Mouse (Mus musculus) limb, embryonic 15.5 days (tissue): Measurements from ENCODE around the gene Bri3. TPM values are rescaled to one million over a fixed set of nuclear protein-coding genes. Genes with fewer than 3 reads are reported as not detected.

ENCODE experiments used
- ATAC-seq: fragments of 200-750 bp; cut with Nextera tagmentation; 2 replicates; pipeline ENCODE4 v1.8.0; 2017; ENCODE audit warnings: low read depth, moderate TSS enrichment; ENCODE audit not compliant: insufficient number of reproducible peaks, low FRiP score, low TSS enrichment
- H3K27ac ChIP-seq: fragments of 300-500 bp; sonication (generic); 2 replicates; pipeline ENCODE4 v1.5.1; 2015; ENCODE audit warnings: moderate library complexity, mild to moderate bottlenecking, inconsistent platforms
- H3K27me3 ChIP-seq: fragments of 300-500 bp; sonication (generic); 2 replicates; pipeline ENCODE4 v1.6.1; 2015; ENCODE audit warnings: inconsistent platforms
- H3K36me3 ChIP-seq: fragments of 300-500 bp; sonication (generic); 2 replicates; pipeline ENCODE4 v1.6.1; 2015; ENCODE audit warnings: inconsistent platforms
- H3K4me1 ChIP-seq: fragments of 300-500 bp; sonication (generic); 2 replicates; pipeline ENCODE4 v1.6.1; 2015; ENCODE audit warnings: inconsistent platforms
- H3K4me2 ChIP-seq: fragments of 300-500 bp; sonication (generic); 2 replicates; pipeline ENCODE4 v1.6.1; 2015; ENCODE audit warnings: mild to moderate bottlenecking, inconsistent platforms
- H3K4me3 ChIP-seq: fragments of 300-500 bp; sonication (generic); 2 replicates; pipeline ENCODE4 v1.5.1; 2015; ENCODE audit warnings: mild to moderate bottlenecking, inconsistent platforms
- H3K9ac ChIP-seq: fragments of 300-500 bp; sonication (generic); 2 replicates; pipeline ENCODE4 v1.6.1; 2015; ENCODE audit warnings: inconsistent platforms
- H3K9me3 ChIP-seq: fragments of 300-500 bp; sonication (generic); 2 replicates; pipeline ENCODE4 v1.6.1; 2016; ENCODE audit warnings: inconsistent platforms
- WGBS: fragments of 180-500 bp; shearing (Covaris S2); methylation state at CpG from one replicate; pipeline ENCODE4 v1.1.7; 2015; 5-methylcytosine and 5-hydroxymethylcytosine counted together
- polyA plus RNA-seq: library from polyadenylated mRNA; unstranded; fragments of >200 nt; fragmentation: Nextera tagmentation; extraction: Ambion mirVana; gene quantifications from 2 replicates; pipeline ENCODE4 v1.2.1, GENCODE M21; 2015

Gene Bri3
- 81.5 and 97.3 TPM in 2 replicates for polyA plus RNA-seq

GRCm38 (mm10) chr5:144243901-144244487 is at the start of gene Bri3:
TSS of gene Bri3 (plus strand) at chr5:144244437.
- Histone ChIP-seq H3K9me3 (no peaks in the 10 kb centered on the region), H3K27ac (no peak within 1 kb of the TSS), H3K36me3 (no peaks in the 10 kb centered on the region), H3K4me3 (no peak within 1 kb of the TSS), H3K4me2 (no peak within 1 kb of the TSS), H3K9ac (no peak within 1 kb of the TSS), H3K27me3 (no peaks in the 10 kb centered on the region), H3K4me1 (peaks cover 11% of the 10 kb centered on the region)
- WGBS = 91% methylated on average over 7 of the region's 7 CpGs
- no peak for ATAC-seq

GRCm38 (mm10) chr5:144195567-144195966 is 48.7 kb upstream of the Bri3 start:
- 0 out of 2 replicates have a peak, but pooled peaks cover 8% of the 10 kb centered on the region for H3K4me1 ChIP-seq
- H3K9me3 ChIP-seq = no peaks in the 10 kb centered on the region
- no peak for ATAC-seq
- 80% methylated on average over 8 of the region's 8 CpGs for WGBS
- no peaks in the 10 kb centered on the region for H3K27me3 ChIP-seq
- H3K4me3 ChIP-seq = no peak overlapping the region
- H3K9ac ChIP-seq = no peak overlapping the region
- no peak overlapping the region for H3K4me2 ChIP-seq
- H3K36me3 ChIP-seq = peaks cover 26% of the 10 kb centered on the region
- H3K27ac ChIP-seq = no peak overlapping the region

GRCm38 (mm10) chr5:144200616-144201015 is 43.6 kb upstream of the Bri3 start:
- Histone ChIP-seq H3K4me2 (no peak overlapping the region), H3K27me3 (no peaks in the 10 kb centered on the region), H3K27ac (no peak overlapping the region), H3K36me3 (peaks cover 68% of the 10 kb centered on the region), H3K9me3 (no peaks in the 10 kb centered on the region; the same call in 1 of the 2 replicates), H3K4me3 (no peak overlapping the region), H3K4me1 (0 out of 2 replicates have a peak, but pooled peaks cover 3% of the 10 kb centered on the region), H3K9ac (no peak overlapping the region)
- no peak for ATAC-seq
- 81% methylated on average over 11 of the region's 11 CpGs for WGBS

- Histone ChIP-seq H3K36me3 (peaks cover 82% of the 10 kb centered on the region), H3K27ac (no peak overlapping the region), H3K9ac (no peak overlapping the region), H3K4me1 (no peaks in the 10 kb centered on the region), H3K27me3 (no peaks in the 10 kb centered on the region), H3K4me3 (no peak overlapping the region), H3K9me3 (no peaks in the 10 kb centered on the region; the same call in 1 of the 2 replicates), H3K4me2 (no peak overlapping the region)
- 96% methylated on average over 6 of the region's 6 CpGs for WGBS
- ATAC-seq = no peak
These were observed 41.8 kb upstream of the Bri3 start for GRCm38 (mm10) chr5:144202430-144202829.

- no peaks in the 10 kb centered on the region; the same call in 1 of the 2 replicates for H3K9me3 ChIP-seq
- H3K36me3 ChIP-seq = peaks cover 80% of the 10 kb centered on the region
- H3K4me2 ChIP-seq = no peak overlapping the region
- H3K4me1 ChIP-seq = no peaks in the 10 kb centered on the region
- no peak overlapping the region for H3K9ac ChIP-seq
- WGBS = 89% methylated on average over 10 of the region's 10 CpGs
- H3K4me3 ChIP-seq = no peak overlapping the region
- no peaks in the 10 kb centered on the region for H3K27me3 ChIP-seq
- ATAC-seq = no peak
- no peak overlapping the region for H3K27ac ChIP-seq
These were observed 40.8 kb upstream of the Bri3 start for GRCm38 (mm10) chr5:144203398-144203959.

GRCm38 (mm10) chr5:144204303-144204702 is 39.9 kb upstream of the Bri3 start:
- Histone ChIP-seq H3K4me2 (no peak overlapping the region), H3K4me1 (no peaks in the 10 kb centered on the region), H3K36me3 (peaks cover 77% of the 10 kb centered on the region), H3K9ac (no peak overlapping the region), H3K27ac (no peak overlapping the region), H3K4me3 (no peak overlapping the region), H3K27me3 (no peaks in the 10 kb centered on the region), H3K9me3 (no peaks in the 10 kb centered on the region; the same call in 1 of the 2 replicates)
- ATAC-seq = no peak
- WGBS = 92% methylated on average over 12 of the region's 12 CpGs

- H3K4me3 ChIP-seq = no peak overlapping the region
- H3K27ac ChIP-seq = no peak overlapping the region
- 80% methylated on average over 10 of the region's 10 CpGs for WGBS
- H3K4me2 ChIP-seq = no peak overlapping the region
- no peak for ATAC-seq
- H3K36me3 ChIP-seq = peaks cover 78% of the 10 kb centered on the region
- no peaks in the 10 kb centered on the region for H3K27me3 ChIP-seq
- no peak overlapping the region for H3K9ac ChIP-seq
- no peaks in the 10 kb centered on the region for H3K4me1 ChIP-seq
- no peaks in the 10 kb centered on the region; the same call in 1 of the 2 replicates for H3K9me3 ChIP-seq
These were observed 39.3 kb upstream of the Bri3 start for GRCm38 (mm10) chr5:144204911-144205310.

- Histone ChIP-seq H3K4me2 (no peak overlapping the region), H3K36me3 (peaks cover 80% of the 10 kb centered on the region), H3K9me3 (no peaks in the 10 kb centered on the region; the same call in 1 of the 2 replicates), H3K9ac (no peak overlapping the region), H3K27ac (no peak overlapping the region), H3K27me3 (no peaks in the 10 kb centered on the region), H3K4me1 (no peaks in the 10 kb centered on the region), H3K4me3 (no peak overlapping the region)
- WGBS = 94% methylated on average over 15 of the region's 15 CpGs
- no peak for ATAC-seq
These were observed 38.2 kb upstream of the Bri3 start for GRCm38 (mm10) chr5:144206069-144206468.

GRCm38 (mm10) chr5:144207478-144207877 is 36.8 kb upstream of the Bri3 start:
- no peaks in the 10 kb centered on the region for H3K27me3 ChIP-seq
- 51% methylated on average over 11 of the region's 11 CpGs for WGBS
- H3K27ac ChIP-seq = no peak overlapping the region
- H3K4me2 ChIP-seq = no peak overlapping the region
- peaks cover 84% of the 10 kb centered on the region for H3K36me3 ChIP-seq
- H3K9me3 ChIP-seq = no peaks in the 10 kb centered on the region; the same call in 1 of the 2 replicates
- ATAC-seq = no peak
- H3K4me3 ChIP-seq = no peak overlapping the region
- no peak overlapping the region for H3K9ac ChIP-seq
- no peaks in the 10 kb centered on the region for H3K4me1 ChIP-seq

GRCm38 (mm10) chr5:144214453-144214852 is 29.8 kb upstream of the Bri3 start:
- 38% methylated on average over 7 of the region's 7 CpGs for WGBS
- Histone ChIP-seq H3K27me3 (no peaks in the 10 kb centered on the region), H3K4me3 (no peak overlapping the region), H3K4me1 (no peaks in the 10 kb centered on the region), H3K9me3 (no peaks in the 10 kb centered on the region), H3K4me2 (no peak overlapping the region), H3K36me3 (peaks cover 68% of the 10 kb centered on the region), H3K9ac (no peak overlapping the region), H3K27ac (no peak overlapping the region)
- no peak for ATAC-seq

- H3K36me3 ChIP-seq = peaks cover 52% of the 10 kb centered on the region
- ATAC-seq = no peak
These were observed 28.2 kb upstream of the Bri3 start for GRCm38 (mm10) chr5:144215992-144216391.

GRCm38 (mm10) chr5:144218061-144218460 is 26.2 kb upstream of the Bri3 start:
- Histone ChIP-seq H3K4me3 (no peak overlapping the region), H3K9me3 (no peaks in the 10 kb centered on the region), H3K4me2 (no peak overlapping the region), H3K4me1 (peaks cover 12% of the 10 kb centered on the region), H3K27me3 (no peaks in the 10 kb centered on the region), H3K9ac (no peak overlapping the region), H3K36me3 (peaks cover 37% of the 10 kb centered on the region), H3K27ac (no peak overlapping the region)
- 83% methylated on average over 7 of the region's 7 CpGs for WGBS
- ATAC-seq = no peak

More at GRCm38 (mm10) chr5:144215992-144216391, 28.2 kb upstream of the Bri3 start:
- no peak overlapping the region for H3K9ac ChIP-seq
- no peaks in the 10 kb centered on the region for H3K9me3 ChIP-seq
- H3K4me3 ChIP-seq = no peak overlapping the region
- no peak overlapping the region for H3K4me2 ChIP-seq
- H3K4me1 ChIP-seq = no peaks in the 10 kb centered on the region
- no peaks in the 10 kb centered on the region for H3K27me3 ChIP-seq
- 89% methylated on average over 2 of the region's 2 CpGs for WGBS
- no peak overlapping the region for H3K27ac ChIP-seq
